Mouse (Mus musculus): ENCODE results near the gene Nectin4. TPM values are rescaled to one million over a fixed set of nuclear protein-coding genes. Genes with fewer than 3 reads are reported as not detected.

The Nectin4 gene
- not detected in 2 replicates for polyA plus RNA-seq (2012)

GRCm38 (mm10) chr1:171369845-171370556 lies at the start of gene Nectin4:
Nectin4 (plus strand) TSS chr1:171370099.
- TF ChIP-seq GATA1 (IDR thresholded peaks at IDR 0.05; ENCODE audit: low read length) = no peak

GRCm38 (mm10) chr1:171320151-171320550 lies 49.7 kb upstream of the Nectin4 start:
- no peak for TF ChIP-seq GATA1 (IDR thresholded peaks at IDR 0.05; ENCODE audit: low read length)

GRCm38 (mm10) chr1:171321415-171321814 lies 48.5 kb upstream of the Nectin4 start:
- no peak for TF ChIP-seq GATA1 (IDR thresholded peaks at IDR 0.05; ENCODE audit: low read length)

GRCm38 (mm10) chr1:171322012-171322411 lies 47.9 kb upstream of the Nectin4 start:
- no peak for TF ChIP-seq GATA1 (IDR thresholded peaks at IDR 0.05; ENCODE audit: low read length)

- TF ChIP-seq GATA1 (IDR thresholded peaks at IDR 0.05; ENCODE audit: low read length) = no peak
These were observed 44.3 kb upstream of the Nectin4 start for GRCm38 (mm10) chr1:171325571-171325970.

GRCm38 (mm10) chr1:171328244-171328643 lies 41.7 kb upstream of the Nectin4 start:
- no peak for TF ChIP-seq GATA1 (IDR thresholded peaks at IDR 0.05; ENCODE audit: low read length)

GRCm38 (mm10) chr1:171328839-171329432 lies 41.0 kb upstream of the Nectin4 start, which contains the start of gene Dedd:
Dedd (plus strand) TSS chr1:171329145.
- TF ChIP-seq GATA1 (IDR thresholded peaks at IDR 0.05; ENCODE audit: low read length) = no peak

- no peak for TF ChIP-seq GATA1 (IDR thresholded peaks at IDR 0.05; ENCODE audit: low read length)
These were observed 40.3 kb upstream of the Nectin4 start for GRCm38 (mm10) chr1:171329433-171330215.

GRCm38 (mm10) chr1:171330216-171330560 lies 39.7 kb upstream of the Nectin4 start:
- TF ChIP-seq GATA1 (IDR thresholded peaks at IDR 0.05; ENCODE audit: low read length) = no peak

- no peak for TF ChIP-seq GATA1 (IDR thresholded peaks at IDR 0.05; ENCODE audit: low read length)
These were observed 27.4 kb upstream of the Nectin4 start for GRCm38 (mm10) chr1:171342262-171343207.

- TF ChIP-seq GATA1 (IDR thresholded peaks at IDR 0.05; ENCODE audit: low read length) = no peak
These were observed 25.8 kb upstream of the Nectin4 start for GRCm38 (mm10) chr1:171343922-171344677.

GRCm38 (mm10) chr1:171344715-171345114 lies 25.2 kb upstream of the Nectin4 start:
- TF ChIP-seq GATA1 (IDR thresholded peaks at IDR 0.05; ENCODE audit: low read length) = no peak

- no peak for TF ChIP-seq GATA1 (IDR thresholded peaks at IDR 0.05; ENCODE audit: low read length)
These were observed 24.4 kb upstream of the Nectin4 start, which contains the start of the genes Nit1 and Pfdn2 for GRCm38 (mm10) chr1:171345225-171346094. Nit1 (minus strand) TSS chr1:171345646. Pfdn2 (plus strand) TSS chr1:171345670.
